Mouse (Mus musculus) neural tube, embryonic 11.5 days (tissue): ENCODE measurements around the gene Cchcr1. TPM values are rescaled to one million over a fixed set of nuclear protein-coding genes. Genes with fewer than 3 reads are reported as not detected.

Source experiments
- ATAC-seq: fragments of 200-750 bp; cut with Nextera tagmentation; 2 replicates; pipeline ENCODE4 v1.8.0; 2017; ENCODE audit warnings: moderate number of reproducible peaks, mild to moderate bottlenecking, moderate TSS enrichment, moderate library complexity; ENCODE audit not compliant: insufficient read depth, low FRiP score, low TSS enrichment
- DNase-seq: peaks from one replicate; pipeline ENCODE4 v3.0.0-alpha.2; 2015; ENCODE audit warnings: low spot score
- H3K27ac ChIP-seq: fragments of 300-500 bp; sonication (generic); 2 replicates; pipeline ENCODE4 v1.5.1; 2014; ENCODE audit warnings: low read depth, mild to moderate bottlenecking, low read length
- H3K27me3 ChIP-seq: fragments of 300-500 bp; sonication (generic); 2 replicates; pipeline ENCODE4 v1.6.1; 2014; ENCODE audit warnings: mild to moderate bottlenecking, low read length, mixed read lengths; ENCODE audit not compliant: control insufficient read depth, insufficient read depth
- H3K36me3 ChIP-seq: fragments of 300-500 bp; sonication (generic); 2 replicates; pipeline ENCODE4 v1.6.1; 2014; ENCODE audit warnings: mild to moderate bottlenecking, low read length, moderate library complexity, mixed read lengths; ENCODE audit not compliant: control insufficient read depth, insufficient read depth
- H3K4me1 ChIP-seq: fragments of 300-500 bp; sonication (generic); 2 replicates; pipeline ENCODE4 v1.6.1; 2014; ENCODE audit warnings: low read length, mixed read lengths; ENCODE audit not compliant: control insufficient read depth, insufficient read depth
- H3K4me2 ChIP-seq: fragments of 300-500 bp; sonication (generic); 2 replicates; pipeline ENCODE4 v1.6.1; 2014; ENCODE audit warnings: low read depth, mild to moderate bottlenecking, moderate library complexity
- H3K4me3 ChIP-seq: fragments of 300-500 bp; sonication (generic); 2 replicates; pipeline ENCODE4 v1.5.1; 2014; ENCODE audit warnings: low read depth, low read length
- H3K9ac ChIP-seq: fragments of 300-500 bp; sonication (generic); 2 replicates; pipeline ENCODE4 v1.6.1; 2014; ENCODE audit warnings: mild to moderate bottlenecking, low read length
- H3K9me3 ChIP-seq: fragments of 300-500 bp; sonication (generic); 2 replicates; pipeline ENCODE4 v1.6.1; 2016; ENCODE audit warnings: low read length; ENCODE audit not compliant: control insufficient read depth
- WGBS: fragments of 180-500 bp; shearing (Covaris S2); extraction: QIAGEN DNeasy Blood & Tissue Kit; methylation state at CpG from one replicate; pipeline ENCODE4 v1.1.7; 2014; 5-methylcytosine and 5-hydroxymethylcytosine counted together
- polyA plus RNA-seq: library from polyadenylated mRNA; unstranded; fragments of >200 nt; fragmentation: Nextera tagmentation; extraction: Ambion mirVana; gene quantifications from 2 replicates; pipeline ENCODE4 v1.2.1, GENCODE M21; 2014

Gene Cchcr1
- polyA plus RNA-seq, 1 experiment from 2014 or later: 9.4 TPM

- Histone ChIP-seq H3K27ac (no peak overlapping the region), H3K27me3 (peaks cover 10% of the 10 kb centered on the region), H3K4me1 (peaks cover 8% of the 10 kb centered on the region), H3K9me3 (no peaks in the 10 kb centered on the region), H3K9ac (no peak overlapping the region), H3K36me3 (no peaks in the 10 kb centered on the region), H3K4me3 (no peak overlapping the region), H3K4me2 (no peak overlapping the region)
- WGBS: 92% methylated on average over 7 of the region's 7 CpGs
- no peak for DNase-seq
- no peak for ATAC-seq
These were observed 54.6 kb downstream of the Cchcr1 start for GRCm38 (mm10) chr17:35571477-35571876.

DNA sequence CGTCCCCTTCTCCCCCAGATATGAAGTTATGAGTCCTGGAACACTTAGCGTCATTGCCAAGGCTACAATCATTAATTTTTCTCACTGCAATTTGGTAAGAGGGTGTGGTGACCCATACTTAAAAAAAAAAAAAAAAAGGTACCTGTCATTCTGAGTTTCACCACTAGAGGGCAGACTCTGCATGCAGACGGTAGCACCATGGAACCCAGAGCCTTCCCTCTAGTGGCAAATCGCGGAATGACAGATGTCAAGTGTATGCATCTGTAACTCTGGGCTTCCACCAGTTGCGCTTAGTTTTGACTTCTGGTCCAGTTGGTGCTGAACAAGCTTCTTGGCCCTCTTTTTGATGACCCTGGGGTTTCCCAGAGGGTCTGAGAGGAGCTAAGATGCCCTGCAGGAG is 61.3 kb downstream of the Cchcr1 start:
- no peaks in the 10 kb centered on the region for H3K4me1 ChIP-seq
- H3K4me2 ChIP-seq: no peak overlapping the region
- H3K27ac ChIP-seq: no peak overlapping the region
- H3K4me3 ChIP-seq: no peak overlapping the region
- no peaks in the 10 kb centered on the region for H3K36me3 ChIP-seq
- no peaks in the 10 kb centered on the region for H3K27me3 ChIP-seq
- 17% methylated on average over 6 of the region's 6 CpGs for WGBS
- ATAC-seq (no peak), DNase-seq (peak; percentile 83)
- H3K9me3 ChIP-seq: no peaks in the 10 kb centered on the region
- H3K9ac ChIP-seq: no peak overlapping the region

Other genes starting within 250 kb of the Cchcr1 start
- not detected in 2 replicates for gene H2-Q1, start 196.7 kb upstream of the Cchcr1 start, polyA plus RNA-seq
- 1.3 TPM in 1 of 2 replicates, not detected in the other for gene H2-Q2, start 174.9 kb upstream of the Cchcr1 start, polyA plus RNA-seq
- 1.6 and 2.3 TPM in 2 replicates for gene H2-Q4, start 137.5 kb upstream of the Cchcr1 start, polyA plus RNA-seq
- gene H2-Q6, start 92.2 kb upstream of the Cchcr1 start, polyA plus RNA-seq: 0.99 and 1.4 TPM in 2 replicates
- 11.2 and 12.5 TPM in 2 replicates for gene H2-Q7, start 77.9 kb upstream of the Cchcr1 start, polyA plus RNA-seq
- gene H2-Q10, start 47.0 kb upstream of the Cchcr1 start, polyA plus RNA-seq: 0.28 and 0.81 TPM in 2 replicates
- gene Pou5f1, start 11.1 kb upstream of the Cchcr1 start, polyA plus RNA-seq: not detected in 2 replicates
- 46.8 and 54.8 TPM in 2 replicates for gene Tcf19, start 276 bp upstream of the Cchcr1 start, polyA plus RNA-seq
- gene Psors1c2, start 16.1 kb downstream of the Cchcr1 start, polyA plus RNA-seq: 0.85 and 0.89 TPM in 2 replicates
- gene Cdsn, start 35.0 kb downstream of the Cchcr1 start, polyA plus RNA-seq: 0.13 TPM in 1 of 2 replicates, not detected in the other
- not detected in 2 replicates for gene 2300002M23Rik, start 50.4 kb downstream of the Cchcr1 start, polyA plus RNA-seq
- gene Sfta2, start 84.4 kb downstream of the Cchcr1 start, polyA plus RNA-seq: not detected in 2 replicates
- gene Gm9573, start 109.5 kb downstream of the Cchcr1 start, polyA plus RNA-seq: not detected in 2 replicates
- gene Mucl3, start 126.6 kb downstream of the Cchcr1 start, polyA plus RNA-seq: 0.09 TPM in 1 of 2 replicates, not detected in the other
- 13.1 and 15.0 TPM in 2 replicates for gene Vars2, start 150.5 kb downstream of the Cchcr1 start, polyA plus RNA-seq
- gene Gtf2h4, start 156.6 kb downstream of the Cchcr1 start, polyA plus RNA-seq: 42.9 and 46.1 TPM in 2 replicates
- gene Ddr1, start 187.5 kb downstream of the Cchcr1 start, polyA plus RNA-seq: 95.8 and 98.1 TPM in 2 replicates